Mouse (Mus musculus) CD8-positive naive resting alpha-beta T cell, adult 57 days (primary cell): ENCODE data around the gene Olfr347. TPM values are rescaled to one million over a fixed set of nuclear protein-coding genes. Genes with fewer than 3 reads are reported as not detected.

ENCODE experiments used
- total RNA-seq: library from RNA; stranded (reverse); gene quantifications from one replicate; pipeline ENCODE4 v1.2.4, GENCODE M21; 2023

The Olfr347 gene
- total RNA-seq, result not detected

DNA sequence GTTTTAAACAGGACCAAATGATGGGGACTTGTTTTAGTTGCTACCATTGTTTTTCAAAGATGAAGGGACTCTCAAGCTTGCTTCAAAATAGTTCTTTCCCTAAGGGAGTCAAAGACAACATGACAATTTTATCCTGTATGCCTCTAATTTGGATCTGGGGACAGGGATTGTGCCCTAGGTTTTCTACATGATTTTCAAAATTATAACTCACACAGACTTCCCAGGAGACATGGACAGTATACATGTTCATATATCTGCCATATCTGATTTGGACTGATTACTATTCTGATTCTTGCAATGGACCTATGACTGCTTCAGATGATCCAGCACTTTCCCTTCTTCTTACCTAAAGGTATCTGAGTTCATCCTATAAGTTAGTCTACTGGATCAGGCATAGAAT lies at the start of gene Olfr347:
Gene Olfr347 (plus strand): TSS at position 301 of the 400 bp plus-strand sequence.

DNA sequence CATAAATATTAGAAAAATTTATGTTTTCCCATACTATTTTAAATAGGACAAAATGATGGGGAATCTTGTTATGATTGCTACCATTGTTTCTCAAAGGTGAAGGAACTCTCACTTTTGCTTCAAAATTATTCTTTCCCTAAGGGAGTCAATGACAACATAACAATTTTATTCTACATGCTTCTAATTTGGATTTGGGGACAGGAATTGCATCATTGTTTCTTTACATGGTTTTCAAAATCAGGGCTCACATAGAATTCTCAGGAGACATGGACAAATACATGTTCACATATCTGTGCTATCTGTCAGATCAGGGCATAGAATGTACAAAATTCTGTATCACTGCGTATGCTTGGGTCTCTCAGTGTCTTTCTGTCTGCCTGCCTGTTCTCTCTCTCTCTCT lies 46.2 kb upstream of the Olfr347 start, which contains the start of gene Olfr346:
Gene Olfr346 (plus strand): TSS at position 301 of the 400 bp plus-strand sequence.

DNA sequence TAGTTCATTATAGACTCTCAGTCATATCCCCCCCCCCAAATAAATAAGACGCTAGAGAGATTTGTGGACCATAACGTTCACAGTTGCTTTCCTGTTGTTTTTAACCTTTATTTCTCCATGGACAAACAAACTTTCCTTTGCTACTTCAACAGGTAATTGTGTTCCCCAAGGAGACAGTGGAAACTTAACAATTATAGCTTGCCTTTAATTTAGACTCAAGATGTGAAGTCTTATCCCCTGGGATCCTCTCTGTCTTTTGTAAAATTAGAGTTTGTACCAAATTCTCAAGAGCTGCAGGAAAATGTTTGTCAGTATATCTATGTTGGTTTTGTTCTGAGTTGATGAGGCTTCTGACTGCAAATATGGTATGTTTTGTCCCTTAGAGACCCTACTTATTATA lies 52.3 kb downstream of the Olfr347 start, which contains the start of gene Olfr348:
Gene Olfr348 (plus strand): TSS at position 301 of the 400 bp plus-strand sequence.

Other genes starting within 250 kb of the Olfr347 start
- not detected for gene Olfr341, start 249.4 kb upstream of the Olfr347 start, total RNA-seq
- not detected for gene Olfr342, start 206.9 kb upstream of the Olfr347 start, total RNA-seq
- not detected for gene Olfr344, start 165.2 kb upstream of the Olfr347 start, total RNA-seq
- not detected for gene Olfr345, start 91.9 kb upstream of the Olfr347 start, total RNA-seq
- not detected for gene Olfr346, start 46.1 kb upstream of the Olfr347 start, total RNA-seq
- gene Olfr348, start 52.4 kb downstream of the Olfr347 start, total RNA-seq, result not detected
- gene Olfr50, start 58.6 kb downstream of the Olfr347 start, total RNA-seq, result not detected
- gene Olfr3, start 85.1 kb downstream of the Olfr347 start, total RNA-seq, result not detected
- gene Olfr350, start 114.4 kb downstream of the Olfr347 start, total RNA-seq, result not detected
- gene Olfr351, start 130.8 kb downstream of the Olfr347 start, total RNA-seq, result 0.18 TPM
- gene Olfr352, start 136.6 kb downstream of the Olfr347 start, total RNA-seq, result not detected
- gene Olfr353, start 161.0 kb downstream of the Olfr347 start, total RNA-seq, result not detected
- not detected for gene Olfr354, start 173.8 kb downstream of the Olfr347 start, total RNA-seq
- not detected for gene Olfr355, start 197.0 kb downstream of the Olfr347 start, total RNA-seq
- not detected for gene Olfr356, start 205.2 kb downstream of the Olfr347 start, total RNA-seq